Mouse (Mus musculus): ENCODE data around the gene Cpt1a.

The Cpt1a gene

DNA sequence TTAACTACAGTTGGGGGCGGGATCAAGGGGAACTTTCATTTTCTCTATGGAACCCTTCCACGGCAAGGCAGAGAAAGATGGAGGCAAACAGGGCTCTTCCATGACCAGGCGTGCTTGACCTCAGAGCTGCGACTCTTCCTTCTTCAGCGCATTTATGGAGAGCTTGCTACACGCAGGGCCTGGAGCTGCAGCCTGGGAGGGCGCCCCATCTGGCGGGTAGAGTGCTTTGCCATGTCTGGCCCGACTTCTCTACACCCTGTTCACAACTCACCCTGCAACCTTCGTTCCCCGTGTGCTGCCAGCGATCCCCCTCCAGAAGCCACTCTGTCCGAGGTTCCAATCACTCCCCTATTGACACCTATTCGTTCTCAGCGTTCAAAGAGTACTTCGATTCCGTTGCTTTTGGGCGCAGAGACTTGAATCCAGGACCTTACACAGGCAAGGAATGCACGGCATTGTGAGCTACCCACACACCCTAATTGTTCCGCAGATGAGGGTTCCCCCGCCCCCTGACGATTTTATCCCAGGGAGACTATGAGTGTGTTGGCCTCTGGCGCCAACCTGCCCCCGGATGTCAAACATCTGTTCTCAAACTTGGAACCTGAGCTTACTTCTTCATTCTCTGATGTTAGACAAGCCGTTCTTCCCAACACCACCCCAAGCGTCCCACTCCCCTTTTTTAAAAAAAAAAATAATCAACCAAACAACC lies at the start of gene Cpt1a:
Cpt1a (plus strand) TSS at position 74 of the 709 bp plus-strand sequence.
- peak; percentile 73 for DNase-seq

GRCm38 (mm10) chr19:3273331-3273730 lies 48.8 kb upstream of the Cpt1a start:
- DNase-seq, result no peak

DNA sequence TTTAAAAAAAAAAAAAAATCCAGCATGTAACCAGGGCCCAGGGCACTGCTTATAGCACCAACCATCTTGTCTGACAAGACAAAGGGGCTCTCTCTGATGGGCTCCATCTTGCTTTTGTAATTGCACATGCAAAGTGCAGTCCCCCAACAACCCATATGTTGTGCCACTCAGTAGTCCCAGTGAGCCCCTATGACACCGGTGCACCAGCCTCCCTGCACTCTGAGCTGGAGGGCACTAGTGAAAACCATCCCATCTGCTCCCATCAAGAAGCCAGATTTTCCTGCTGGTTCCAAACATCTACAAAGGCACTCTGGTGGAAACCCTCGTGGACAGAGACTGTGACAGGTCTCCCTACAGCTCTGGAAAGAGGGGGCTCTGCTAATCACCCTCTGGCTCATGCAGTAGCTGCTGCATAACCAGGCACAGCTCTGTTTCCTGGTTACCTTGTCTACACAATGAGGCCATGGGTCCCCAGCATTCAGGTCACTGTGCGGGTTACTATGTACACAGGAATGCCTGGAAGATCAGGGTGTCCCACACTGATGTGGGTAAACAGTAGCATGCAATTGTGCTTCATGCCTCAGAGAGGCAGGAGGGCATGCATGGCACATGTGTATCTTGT lies 46.3 kb upstream of the Cpt1a start:
- no peak for DNase-seq

DNA sequence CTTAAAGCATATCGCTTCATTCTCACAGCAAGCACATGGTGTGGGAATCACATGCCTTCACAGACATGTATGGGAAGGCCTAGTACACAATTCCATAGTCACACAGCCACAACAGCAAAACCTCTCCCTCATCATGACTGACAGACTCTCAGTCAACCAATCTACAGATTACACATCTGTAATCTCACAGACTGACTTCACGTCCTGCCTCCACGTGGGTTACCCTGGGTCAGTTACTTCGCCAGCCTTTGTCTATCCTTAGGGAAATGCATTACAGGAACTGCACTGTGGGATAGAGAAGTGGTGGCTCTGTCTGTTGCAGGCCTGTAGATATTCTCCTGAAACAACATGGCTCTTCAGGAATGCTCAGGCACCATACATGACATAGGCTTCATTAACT lies 40.2 kb upstream of the Cpt1a start:
- no peak for DNase-seq

GRCm38 (mm10) chr19:3282572-3283467 lies 39.3 kb upstream of the Cpt1a start, which contains the start of the genes Mrpl21 and Ighmbp2:
Gene Mrpl21, plus strand, starts transcription at chr19:3282901.
Gene Ighmbp2, minus strand, starts transcription at chr19:3283017.
- DNase-seq, result peak; percentile 84

- DNase-seq, result no peak
Measured at GRCm38 (mm10) chr19:3289006-3289405, 33.1 kb upstream of the Cpt1a start.

DNA sequence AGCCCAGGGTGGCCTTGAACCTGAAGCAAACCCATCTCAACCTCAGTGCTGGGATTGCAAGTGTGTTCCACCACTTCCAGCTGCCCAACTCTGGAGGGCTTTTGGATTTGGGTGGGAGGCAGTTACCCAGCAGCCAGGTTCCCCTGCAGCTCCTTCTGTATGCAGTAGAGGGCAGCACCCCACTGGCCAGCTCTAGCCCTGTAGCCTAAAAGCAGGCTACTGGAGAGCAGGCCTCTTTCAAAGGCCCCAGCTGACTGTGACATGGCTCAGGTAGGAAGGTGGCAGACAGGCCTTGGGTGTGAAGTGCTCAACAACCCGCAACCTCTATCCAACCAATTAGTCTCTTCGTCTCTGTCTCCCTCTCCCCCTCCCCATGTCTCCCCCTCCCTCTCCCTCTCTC lies 30.1 kb upstream of the Cpt1a start:
- DNase-seq, result peak; percentile 67

- no peak for DNase-seq
Measured at GRCm38 (mm10) chr19:3292993-3293392, 29.1 kb upstream of the Cpt1a start.

DNA sequence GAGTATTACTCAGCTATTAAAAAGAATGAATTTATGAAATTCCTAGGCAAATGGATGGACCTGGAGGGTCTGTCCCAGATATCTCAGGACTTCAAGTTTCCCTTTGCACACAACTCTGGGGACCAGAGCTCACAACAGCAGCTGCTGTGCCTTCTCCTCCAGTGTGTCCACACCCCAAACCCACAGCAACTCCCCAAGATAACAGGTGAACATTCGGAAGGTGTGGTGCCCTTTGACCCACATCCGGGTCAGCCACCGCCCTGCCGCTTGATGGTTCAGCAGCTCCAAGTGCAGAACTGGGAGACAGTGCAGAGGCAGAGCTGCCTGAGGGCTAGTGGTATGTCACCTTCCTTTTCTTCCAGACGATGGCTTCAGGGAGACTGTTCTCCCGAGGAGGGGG lies 26.9 kb upstream of the Cpt1a start:
- no peak for DNase-seq

GRCm38 (mm10) chr19:3297034-3297433 lies 25.1 kb upstream of the Cpt1a start:
- DNase-seq, result no peak

DNA sequence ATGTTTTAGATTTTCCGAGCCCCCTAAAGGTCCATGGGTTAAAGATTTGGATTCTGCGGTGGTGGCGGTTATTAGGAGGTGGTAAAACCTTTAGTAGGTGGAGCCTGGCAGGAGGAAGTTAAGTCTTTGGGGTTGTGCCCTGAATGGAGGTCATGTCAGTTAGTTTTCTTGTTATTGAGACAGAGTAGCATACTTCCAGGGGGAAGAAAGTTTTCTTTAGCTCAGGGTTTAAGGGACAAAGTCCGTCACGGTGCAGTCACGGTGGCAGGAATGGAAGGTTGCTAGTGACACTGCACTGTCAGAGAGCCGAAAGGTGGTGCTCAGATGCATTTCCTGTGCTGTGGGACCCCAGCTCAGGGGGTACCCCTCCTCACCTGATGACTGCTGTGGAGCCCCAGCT lies 24.4 kb upstream of the Cpt1a start:
- DNase-seq, result no peak

GRCm38 (mm10) chr19:3304017-3304416 lies 18.1 kb upstream of the Cpt1a start:
- no peak for DNase-seq

- no peak for DNase-seq
Measured at GRCm38 (mm10) chr19:3307175-3307949, 14.8 kb upstream of the Cpt1a start.

- DNase-seq, result no peak
Measured at GRCm38 (mm10) chr19:3319341-3319740, 2.8 kb upstream of the Cpt1a start.

DNA sequence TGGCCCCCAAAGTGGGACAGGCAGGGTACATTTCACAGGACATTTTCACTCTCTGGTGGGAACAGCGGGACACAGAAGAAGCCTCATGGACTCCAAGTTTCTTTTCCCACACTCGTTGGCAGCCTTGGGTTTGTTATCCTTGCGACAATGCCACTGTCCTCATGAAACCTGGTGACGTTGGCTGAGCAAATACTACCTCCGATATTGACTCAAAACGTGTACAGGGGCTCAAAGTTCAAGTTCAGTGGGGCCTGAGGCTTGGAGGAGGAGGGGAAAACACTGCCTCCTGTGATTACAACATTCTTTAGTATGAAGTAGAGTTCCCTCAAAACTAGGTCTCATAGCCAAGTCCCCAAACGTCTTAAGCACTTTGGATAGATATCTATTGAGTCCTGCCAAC lies 2.0 kb upstream of the Cpt1a start:
- no peak for DNase-seq

DNA sequence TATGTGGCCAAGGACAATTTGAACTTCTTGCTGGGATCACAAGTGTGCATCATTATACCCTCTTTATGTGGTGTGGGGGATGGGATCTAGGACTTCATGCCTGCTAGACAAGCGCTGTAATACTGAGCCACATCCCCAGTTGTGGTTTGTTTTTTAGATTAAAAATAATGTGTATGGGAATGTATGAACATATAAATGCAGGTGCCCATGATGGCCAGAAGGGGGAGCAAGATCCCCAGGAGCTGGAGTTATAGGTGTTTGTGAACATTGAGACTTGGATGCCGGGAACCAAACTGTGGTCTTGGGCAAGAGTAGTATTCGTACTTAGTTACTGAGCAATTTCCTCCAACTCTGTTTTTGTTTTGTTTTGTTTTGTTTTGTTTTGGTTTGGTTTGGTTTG lies 1.3 kb upstream of the Cpt1a start:
- DNase-seq, result no peak

GRCm38 (mm10) chr19:3321617-3322016 lies 517 bp upstream of the Cpt1a start:
- peak; percentile 31 for DNase-seq

- DNase-seq, result peak; percentile 85
Measured at GRCm38 (mm10) chr19:3323201-3323621, 1.1 kb downstream of the Cpt1a start.

- peak; percentile 54 for DNase-seq
Measured at GRCm38 (mm10) chr19:3323753-3324270, 1.7 kb downstream of the Cpt1a start.

- peak; percentile 30 for DNase-seq
Measured at GRCm38 (mm10) chr19:3324271-3324811, 2.2 kb downstream of the Cpt1a start.

GRCm38 (mm10) chr19:3324931-3325711 lies 3.0 kb downstream of the Cpt1a start:
- DNase-seq, result peak; percentile 96
